Mouse (Mus musculus) urinary bladder, adult 2 months (tissue): ENCODE data around the gene Vegfa. TPM values are rescaled to one million over a fixed set of nuclear protein-coding genes. Genes with fewer than 3 reads are reported as not detected.

Source experiments
- DNase-seq: peaks from one replicate; pipeline ENCODE4 v3.0.0; 2022; ENCODE audit warnings: low spot score
- polyA plus RNA-seq: library from polyadenylated mRNA; depleted of rRNA; stranded (reverse); fragments of >200 nt; gene quantifications from 2 replicates; pipeline ENCODE4 v1.2.3, GENCODE M21; 2012

Gene Vegfa
- polyA plus RNA-seq, 1 experiment, result 138 TPM

- DNase-seq, result peak; percentile 39
Observed at GRCm38 (mm10) chr17:46027066-46027917, 4.9 kb downstream of the Vegfa start.

GRCm38 (mm10) chr17:46025927-46026668 lies 6.1 kb downstream of the Vegfa start:
- no peak for DNase-seq

- no peak for DNase-seq
Observed at GRCm38 (mm10) chr17:46025207-46025606, 7.0 kb downstream of the Vegfa start.

DNA sequence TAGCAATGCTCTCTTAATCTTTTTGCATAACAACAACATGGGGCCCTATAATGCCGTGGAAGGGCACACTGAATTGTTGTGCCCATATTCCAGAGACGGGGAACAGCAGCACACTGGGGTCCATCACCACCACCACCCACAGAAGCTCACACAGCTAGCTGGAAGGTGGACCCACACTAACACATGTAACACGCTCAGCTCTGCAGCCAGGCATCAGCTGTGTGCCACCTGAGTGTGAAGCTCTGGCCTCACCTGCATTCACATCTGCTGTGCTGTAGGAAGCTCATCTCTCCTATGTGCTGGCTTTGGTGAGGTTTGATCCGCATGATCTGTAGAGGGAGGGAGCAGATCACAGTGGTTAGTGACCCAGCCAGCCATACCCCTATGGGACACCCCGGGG lies 8.0 kb downstream of the Vegfa start:
- DNase-seq, result no peak

- no peak for DNase-seq
Observed at GRCm38 (mm10) chr17:46023572-46023971, 8.6 kb downstream of the Vegfa start.

DNA sequence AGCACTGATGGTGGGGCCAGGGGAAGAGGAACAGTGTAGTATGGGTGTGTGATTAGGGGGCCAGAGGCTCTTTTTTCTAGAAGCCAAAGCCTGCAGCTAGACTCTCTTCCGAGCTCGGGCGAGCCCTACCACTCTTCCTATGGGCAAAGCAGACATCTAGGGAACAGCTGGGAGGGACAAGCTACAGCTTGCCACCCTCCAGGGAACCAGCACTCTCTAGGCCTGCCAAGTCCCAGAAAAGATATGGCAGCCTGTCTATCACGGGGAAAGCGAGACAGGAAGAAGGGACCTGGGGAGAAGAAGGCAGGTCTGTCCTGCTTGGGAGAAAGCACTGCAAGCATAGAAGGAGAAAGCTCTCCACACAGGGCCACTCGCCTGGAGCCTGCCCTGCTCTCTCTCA lies 9.2 kb downstream of the Vegfa start:
- DNase-seq, result no peak

DNA sequence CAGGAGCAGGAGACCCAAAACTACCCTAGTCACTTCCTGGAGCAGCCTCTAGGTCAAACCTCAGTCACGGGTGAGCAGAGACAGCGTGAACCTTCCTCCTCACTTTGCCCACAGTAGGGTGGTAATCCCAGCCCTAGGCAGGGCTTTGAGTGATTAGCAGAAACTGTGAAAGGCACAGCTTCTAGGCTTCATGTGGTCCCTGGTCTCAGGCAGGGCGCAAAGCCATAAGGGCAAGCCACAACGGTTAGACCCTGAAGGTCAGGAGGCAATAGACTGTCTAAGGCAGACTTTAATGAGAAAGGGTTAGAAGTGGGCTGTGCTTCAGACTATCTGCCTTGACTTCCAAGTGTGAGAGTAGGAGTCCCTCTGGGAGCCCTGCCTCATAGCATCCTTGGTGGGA lies 9.7 kb downstream of the Vegfa start:
- DNase-seq, result no peak

- no peak for DNase-seq
Observed at GRCm38 (mm10) chr17:46021760-46022159, 10.4 kb downstream of the Vegfa start.

- no peak for DNase-seq
Observed at GRCm38 (mm10) chr17:46021173-46021572, 11.0 kb downstream of the Vegfa start.

- DNase-seq, result no peak
Observed at GRCm38 (mm10) chr17:46020579-46020978, 11.6 kb downstream of the Vegfa start.

DNA sequence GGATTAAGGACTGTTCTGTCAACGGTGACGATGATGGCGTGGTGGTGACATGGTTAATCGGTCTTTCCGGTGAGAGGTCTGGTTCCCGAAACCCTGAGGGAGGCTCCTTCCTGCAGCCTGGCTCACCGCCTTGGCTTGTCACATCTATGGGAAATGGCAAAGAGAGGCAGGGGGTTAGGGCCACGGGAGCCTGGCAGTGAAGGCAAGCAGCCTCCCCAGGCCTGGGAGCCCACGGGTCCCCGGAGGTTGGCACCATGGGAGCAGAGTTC lies 13.5 kb downstream of the Vegfa start:
- no peak for DNase-seq

- DNase-seq, result no peak
Observed at GRCm38 (mm10) chr17:46017946-46018735, 14.0 kb downstream of the Vegfa start.

GRCm38 (mm10) chr17:46016617-46017016 lies 15.6 kb downstream of the Vegfa start:
- no peak for DNase-seq

DNA sequence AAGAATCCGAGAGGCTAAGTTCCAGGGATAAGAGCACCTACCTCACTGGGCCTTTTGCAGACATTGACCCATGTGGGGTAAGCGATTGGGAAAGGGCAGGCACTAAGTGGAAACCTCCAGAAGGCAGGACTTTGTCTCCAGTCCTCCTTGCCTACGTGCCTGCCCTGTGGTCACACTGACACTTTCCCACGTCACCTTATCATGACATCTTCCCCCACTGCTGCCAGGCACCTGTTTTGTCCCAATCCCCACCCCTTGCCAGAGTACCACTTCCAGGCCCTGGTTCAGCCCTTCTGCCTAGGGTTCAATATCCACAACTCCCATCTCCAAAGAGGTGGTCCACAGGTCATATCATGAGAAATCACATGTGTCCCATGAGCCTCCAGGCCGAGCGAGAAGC lies 16.2 kb downstream of the Vegfa start:
- DNase-seq, result no peak

GRCm38 (mm10) chr17:46014935-46015334 lies 17.2 kb downstream of the Vegfa start:
- DNase-seq, result no peak

- DNase-seq, result no peak
Observed at GRCm38 (mm10) chr17:46013549-46013948, 18.6 kb downstream of the Vegfa start.

DNA sequence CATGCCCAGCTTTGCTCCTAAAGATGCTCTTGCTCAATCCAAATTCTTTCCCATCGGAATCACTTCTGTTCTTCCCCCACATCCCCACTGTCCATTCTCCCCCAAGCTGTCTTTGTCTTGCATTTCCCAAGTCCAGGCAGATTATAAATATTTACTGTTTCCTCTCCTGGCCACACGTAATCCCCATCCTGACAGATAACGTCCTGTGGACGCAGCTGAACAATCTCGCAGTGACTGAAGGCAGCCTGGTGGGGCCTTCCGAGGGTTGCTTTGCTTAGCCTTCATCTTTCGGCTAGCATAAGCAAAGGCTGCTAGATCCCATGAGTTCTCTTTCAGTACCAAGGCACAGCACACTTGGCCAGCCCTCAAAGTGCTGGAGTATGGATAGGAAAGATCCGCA lies 20.0 kb downstream of the Vegfa start:
- no peak for DNase-seq

GRCm38 (mm10) chr17:46010462-46010861 lies 21.7 kb downstream of the Vegfa start:
- no peak for DNase-seq

GRCm38 (mm10) chr17:46009182-46009581 lies 23.0 kb downstream of the Vegfa start:
- DNase-seq, result no peak

DNA sequence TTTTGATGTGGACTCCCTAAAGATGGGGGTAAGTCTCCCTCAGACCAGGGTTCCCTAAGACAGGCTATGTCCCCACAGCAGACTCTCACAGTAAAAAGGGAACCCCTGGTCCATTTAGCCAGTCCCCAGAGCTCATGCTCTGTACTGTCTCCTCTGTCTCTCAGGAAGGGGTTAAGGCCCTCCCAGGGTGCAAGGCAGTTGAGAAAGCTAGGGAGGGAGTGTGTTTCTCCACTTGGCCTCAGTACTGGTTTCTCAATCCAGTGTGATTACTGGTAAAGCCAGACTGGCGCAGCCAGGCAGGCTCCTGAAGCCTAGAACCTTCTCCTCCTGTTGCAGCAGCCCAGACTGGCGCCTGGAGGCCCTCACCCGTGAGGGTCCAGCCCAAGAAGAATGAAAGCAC lies 26.7 kb downstream of the Vegfa start:
- no peak for DNase-seq

DNA sequence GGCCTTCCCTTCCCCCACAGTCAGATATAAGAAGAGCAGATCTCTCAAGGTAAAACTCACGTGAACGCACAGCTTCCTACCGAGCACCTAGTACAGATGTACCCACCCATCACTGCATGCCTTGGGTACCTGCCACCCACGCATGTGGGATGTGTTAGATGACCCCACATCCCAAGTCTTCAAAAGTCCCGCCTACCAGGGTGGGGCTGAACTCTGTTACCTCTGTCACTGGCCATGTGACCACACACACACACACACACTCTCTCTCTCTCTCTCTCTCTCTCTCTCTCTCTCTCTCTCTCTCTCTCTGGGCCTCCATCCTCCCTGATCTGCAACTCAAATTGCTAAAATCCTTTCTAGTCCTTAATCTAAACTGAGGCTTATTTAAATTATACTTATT lies 27.7 kb downstream of the Vegfa start:
- no peak for DNase-seq

DNA sequence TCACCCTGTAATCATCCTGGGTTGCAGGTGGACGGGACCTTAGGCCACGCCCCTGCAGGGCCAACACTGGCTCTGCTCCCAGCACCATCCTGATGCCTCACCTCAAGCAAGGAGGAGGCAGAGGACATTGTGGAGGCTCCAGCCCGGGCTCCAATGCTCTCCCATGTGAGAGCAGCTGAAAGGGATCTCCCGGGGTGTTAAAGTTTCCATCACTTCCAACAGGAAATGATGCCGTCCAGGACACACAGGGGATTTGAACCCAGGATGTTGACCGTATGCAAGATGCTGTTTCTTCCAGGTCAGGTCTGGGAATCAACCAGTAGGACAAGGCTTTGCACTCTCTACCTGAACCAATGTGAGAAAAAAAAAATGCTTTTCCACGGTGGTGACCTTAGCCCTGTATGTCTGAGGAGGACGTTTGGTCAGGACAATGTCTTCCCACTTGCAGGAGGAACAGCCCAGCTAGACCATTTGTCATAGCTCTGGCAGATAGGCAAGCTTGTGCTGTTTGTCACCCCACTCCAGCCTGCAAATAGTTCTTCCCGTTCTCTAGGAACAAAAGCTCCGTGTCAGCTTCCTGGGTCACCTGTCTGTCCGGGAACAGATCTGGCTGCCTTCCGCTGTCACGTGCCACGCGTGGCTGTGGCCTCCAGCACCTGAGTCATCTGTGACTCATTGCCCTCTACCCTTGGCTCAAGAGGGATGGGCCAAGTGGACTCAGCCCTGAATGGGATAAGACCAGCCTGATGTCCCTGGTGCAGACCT lies 28.3 kb downstream of the Vegfa start:
- DNase-seq, result no peak
